Comparison of ENCODE assay signal across 26 mouse cellular contexts in genomic region chr16:65017566-65017965, GRCm38 (mm10).
DNase-seq lines count a peak whose midpoint lies in the region; ATAC-seq and TF ChIP-seq lines count a peak whose summit lies in the region.
"Had no signal": no experiment of that assay in that cellular context is flagged by ENCODE, and none has a peak within 500 bp of the region (broad histone marks: within the 10 kb centered on the region; RNA-seq: fewer than 3 reads in every experiment).

No protein-coding gene starts in this region.

- H3K27ac ChIP-seq in limb, embryonic 13.5 days, result no peak overlapping the region
- H3K27ac ChIP-seq in limb, embryonic 10.5 days, result no peak overlapping the region
- no peak overlapping the region for H3K27ac ChIP-seq in layer of hippocampus, adult 2 months
- H3K27ac ChIP-seq: embryonic facial prominence, embryonic 13.5 days; forebrain, embryonic 13.5 days; gastrocnemius, adult 2 months; liver, embryonic 15.5 days; lung, embryonic 15.5 days; midbrain, embryonic 13.5 days; neural tube, embryonic 12.5 days had no signal

- no peaks in the 10 kb centered on the region for H3K36me3 ChIP-seq in limb, embryonic 13.5 days
- H3K36me3 ChIP-seq in limb, embryonic 10.5 days, result no peaks in the 10 kb centered on the region
- H3K36me3 ChIP-seq: embryonic facial prominence, embryonic 13.5 days; liver, embryonic 15.5 days; lung, embryonic 15.5 days; midbrain, embryonic 13.5 days; neural tube, embryonic 12.5 days had no signal

- no peaks in the 10 kb centered on the region for H3K4me1 ChIP-seq in limb, embryonic 13.5 days
- peaks cover 6% of the 10 kb centered on the region; the same call in 1 of the 2 replicates for H3K4me1 ChIP-seq in limb, embryonic 10.5 days
- H3K4me1 ChIP-seq: embryonic facial prominence, embryonic 13.5 days; forebrain, embryonic 13.5 days; liver, embryonic 15.5 days; lung, embryonic 15.5 days; megakaryocyte, embryonic 14.5 days; midbrain, embryonic 13.5 days; neural tube, embryonic 12.5 days had no signal

- H3K27me3 ChIP-seq in limb, embryonic 13.5 days, result no peaks in the 10 kb centered on the region
- H3K27me3 ChIP-seq in limb, embryonic 10.5 days (ENCODE audit: low read depth, poor library complexity, severe bottlenecking), result no peaks in the 10 kb centered on the region
- H3K27me3 ChIP-seq: embryonic facial prominence, embryonic 13.5 days; forebrain, embryonic 13.5 days; liver, embryonic 15.5 days; lung, embryonic 15.5 days; megakaryocyte, embryonic 14.5 days; midbrain, embryonic 13.5 days; neural tube, embryonic 12.5 days had no signal

- ATAC-seq in limb, embryonic 13.5 days (ENCODE audit: low FRiP score, low read depth), result peak; percentile 57; the same call in 1 of the 2 replicates
- ATAC-seq: midbrain, embryonic 13.5 days had no signal

- no peak for TF ChIP-seq CTCF in layer of hippocampus, adult 2 months (conservative IDR thresholded peaks at IDR 0.05)

- no peak overlapping the region for H3K4me2 ChIP-seq in limb, embryonic 13.5 days (replicated peaks)
- H3K4me2 ChIP-seq: embryonic facial prominence, embryonic 13.5 days; forebrain, embryonic 13.5 days; liver, embryonic 15.5 days; lung, embryonic 15.5 days; midbrain, embryonic 13.5 days; neural tube, embryonic 12.5 days had no signal

- H3K9ac ChIP-seq in limb, embryonic 13.5 days, result no peak overlapping the region
- H3K9ac ChIP-seq: embryonic facial prominence, embryonic 13.5 days; forebrain, embryonic 13.5 days; liver, embryonic 15.5 days; lung, embryonic 15.5 days; midbrain, embryonic 13.5 days; neural tube, embryonic 12.5 days had no signal

- H3K4me3 ChIP-seq in limb, embryonic 13.5 days, result no peak overlapping the region
- no peak overlapping the region for H3K4me3 ChIP-seq in limb, embryonic 10.5 days
- H3K4me3 ChIP-seq in layer of hippocampus, adult 2 months, result no peak overlapping the region
- H3K4me3 ChIP-seq: embryonic facial prominence, embryonic 13.5 days; forebrain, embryonic 13.5 days; gastrocnemius, adult 2 months; liver, embryonic 15.5 days; lung, embryonic 15.5 days; megakaryocyte, embryonic 14.5 days; midbrain, embryonic 13.5 days; neural tube, embryonic 12.5 days had no signal

- DNase-seq in embryo, embryonic 10.5 days (ENCODE audit: low spot score), result peak; percentile 48
- no peak for DNase-seq in embryo, embryonic 10 days (ENCODE audit: low spot score)
- no peak for DNase-seq in limb, embryonic 10.5 days (ENCODE audit: low spot score)
- DNase-seq in 3T3-L1 (ENCODE audit: low read depth, low spot score), result peak; percentile 36
- DNase-seq in forelimb bud, embryonic 11.5 days (ENCODE audit: low read depth, low spot score), result peak; percentile 8
- DNase-seq in layer of hippocampus, adult 2 months (ENCODE audit: low spot score in 2 of 2), result no peak
- DNase-seq: adrenal gland, postnatal 14 days; cerebellum, adult 2 months; cerebellum, postnatal 25 days; gastrocnemius, adult 2 months; heart, postnatal 4 days; kidney, adult 18-20 months; kidney, postnatal 36 days; layer of hippocampus, adult 9-11 months; liver; lung, postnatal 36 days; retina, postnatal 1 day; thymus, postnatal 36 days had no signal

- H3K9me3 ChIP-seq in limb, embryonic 13.5 days, result no peaks in the 10 kb centered on the region
- H3K9me3 ChIP-seq in limb, embryonic 10.5 days (replicated peaks), result no peaks in the 10 kb centered on the region
- H3K9me3 ChIP-seq: embryonic facial prominence, embryonic 13.5 days; forebrain, embryonic 13.5 days; liver, embryonic 15.5 days; lung, embryonic 15.5 days; megakaryocyte, embryonic 14.5 days; midbrain, embryonic 13.5 days; neural tube, embryonic 12.5 days had no signal

- 17% methylated on average over 1 of the region's 1 CpGs for WGBS in limb, embryonic 13.5 days
- WGBS in limb, embryonic 10.5 days, result 45% methylated on average over 1 of the region's 1 CpGs

Comparison
In these comparisons a context has a peak if more than half of its experiments do, and no peak if none do; other contexts are left out.
1. DNase-seq: peak in embryo, embryonic 10.5 days (single experiment), 3T3-L1 (single experiment) and forelimb bud, embryonic 11.5 days (single experiment); none in embryo, embryonic 10 days (single experiment), limb, embryonic 10.5 days (single experiment) and layer of hippocampus, adult 2 months (0 of 2).